Mouse (Mus musculus) G1E (cell line): ENCODE measurements around the gene Nebl.

Source experiments
- CTCF ChIP-seq: IDR thresholded peaks from 2 replicates; pipeline ENCODE4 v1.5.1; 2012; ENCODE audit warnings: low read depth, low read length, inconsistent platforms, mixed read lengths
- GATA1 ChIP-seq: IDR thresholded peaks from 2 replicates; pipeline ENCODE4 v1.6.1; 2012; ENCODE audit warnings: borderline replicate concordance, low read length, inconsistent platforms, mixed read lengths
- TAL1 ChIP-seq: conservative IDR thresholded peaks from 2 replicates; pipeline ENCODE4 v1.6.1; 2012; ENCODE audit warnings: low read depth, low read length, inconsistent platforms, mixed read lengths

DNA sequence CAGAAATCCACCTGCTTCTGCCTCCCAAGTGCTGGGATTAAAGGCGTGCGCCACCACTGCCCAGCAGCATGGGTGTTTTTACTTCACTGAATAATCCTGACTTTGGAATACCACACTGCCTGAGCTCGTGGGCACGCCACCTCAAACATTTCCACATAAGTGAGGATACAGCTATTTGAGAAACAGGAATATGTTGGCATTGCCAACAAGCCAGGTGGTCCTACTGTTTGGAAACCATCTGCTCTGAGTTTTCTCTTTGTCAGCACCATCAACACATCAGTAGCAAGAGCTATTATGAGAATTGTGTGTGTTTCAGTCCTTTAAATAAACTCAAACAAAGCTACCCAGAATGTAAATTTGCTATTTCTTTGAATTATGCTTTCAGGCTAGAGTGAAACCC is 192.8 kb downstream of the Nebl start:
- no peak for TF ChIP-seq CTCF
- TF ChIP-seq GATA1 = no peak
- no peak for TF ChIP-seq TAL1
